Mouse (Mus musculus) E14TG2a.4 (cell line): Measurements from ENCODE around the gene D11Wsu47e.

Experiments used
- H3K27me3 ChIP-seq: 2 replicates; pipeline ENCODE4 v1.6.1; 2014; ENCODE audit warnings: low read length, control low read depth; ENCODE audit not compliant: insufficient read depth
- H3K36me3 ChIP-seq: 2 replicates; pipeline ENCODE4 v1.6.1; 2014; ENCODE audit warnings: low read length, control low read depth; ENCODE audit not compliant: insufficient read depth
- H3K4me1 ChIP-seq: replicated peaks from 2 replicates; pipeline ENCODE4 v1.6.1; 2014; ENCODE audit warnings: low read depth, low read length, control low read depth
- H3K4me3 ChIP-seq: replicated peaks from 2 replicates; pipeline ENCODE4 v1.5.1; 2014; ENCODE audit warnings: mild to moderate bottlenecking, low read length
- H3K9me3 ChIP-seq: 2 replicates; pipeline ENCODE4 v1.6.1; 2014; ENCODE audit warnings: low read length, control low read depth
- CTCF ChIP-seq: conservative IDR thresholded peaks from 2 replicates; pipeline ENCODE4 v1.5.1; 2014; ENCODE audit warnings: low read length
- NANOG ChIP-seq: IDR thresholded peaks from 2 replicates; pipeline ENCODE4 v1.6.1; 2014; ENCODE audit warnings: borderline replicate concordance, low read length, mixed read lengths
- POU5F1 ChIP-seq: IDR thresholded peaks from 2 replicates; pipeline ENCODE4 v1.6.1; 2014; ENCODE audit warnings: low read length, borderline replicate concordance

D11Wsu47e gene

GRCm38 (mm10) chr11:113651206-113651906 is 32.9 kb upstream of the D11Wsu47e start:
- Histone ChIP-seq H3K4me1 (peaks cover 51% of the 10 kb centered on the region), H3K9me3 (no peaks in the 10 kb centered on the region), H3K27me3 (no peaks in the 10 kb centered on the region), H3K36me3 (peaks cover 45% of the 10 kb centered on the region), H3K4me3 (peak overlapping the region; percentile 96)
- TF ChIP-seq CTCF (no peak), NANOG (no peak), POU5F1 (no peak)

DNA sequence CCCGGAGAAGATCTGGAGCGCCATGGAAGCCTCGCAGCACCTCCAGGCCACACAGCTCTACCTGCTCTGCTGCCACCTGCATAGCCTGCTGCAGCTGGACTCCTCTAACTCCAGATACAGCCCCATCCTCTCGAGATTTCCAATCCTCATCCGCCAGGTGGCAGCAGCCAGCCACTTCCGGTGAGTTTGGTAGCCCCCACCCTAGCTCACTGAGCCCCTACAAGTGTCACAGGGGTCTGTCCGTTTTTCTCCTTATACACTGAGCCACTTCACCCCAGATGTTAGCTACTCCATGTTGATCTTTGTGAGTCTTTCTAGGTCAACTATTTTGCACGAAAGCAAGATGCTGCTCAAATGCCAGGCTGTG is 32.3 kb upstream of the D11Wsu47e start:
- H3K4me3 ChIP-seq = peak overlapping the region; percentile 96
- peaks cover 56% of the 10 kb centered on the region for H3K4me1 ChIP-seq
- TF ChIP-seq NANOG (no peak), POU5F1 (no peak), CTCF (peak; percentile 54)
- H3K27me3 ChIP-seq = no peaks in the 10 kb centered on the region
- no peaks in the 10 kb centered on the region for H3K9me3 ChIP-seq
- H3K36me3 ChIP-seq = peaks cover 50% of the 10 kb centered on the region

DNA sequence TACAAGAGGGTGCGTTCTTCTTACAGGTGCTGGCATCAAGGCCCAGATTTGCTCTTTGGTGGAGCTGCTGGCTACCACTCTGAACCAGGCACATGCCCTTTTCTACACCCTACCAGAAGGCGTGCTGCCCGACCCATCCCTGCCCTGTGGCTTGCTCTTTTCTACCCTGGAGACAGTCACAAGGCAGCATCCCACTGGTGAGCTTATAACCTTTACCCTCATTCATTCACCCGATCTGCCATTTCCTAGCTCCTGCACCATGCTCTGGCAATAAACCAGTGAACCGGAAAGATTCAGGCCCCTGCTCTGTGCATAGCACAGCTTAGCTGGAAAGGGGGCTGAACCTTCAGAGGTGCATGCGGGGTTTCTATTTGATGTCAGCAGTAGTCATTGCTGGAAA is 31.7 kb upstream of the D11Wsu47e start:
- Histone ChIP-seq H3K4me1 (peaks cover 59% of the 10 kb centered on the region), H3K4me3 (no peak overlapping the region), H3K9me3 (no peaks in the 10 kb centered on the region), H3K36me3 (peaks cover 57% of the 10 kb centered on the region), H3K27me3 (no peaks in the 10 kb centered on the region)
- TF ChIP-seq NANOG = no peak
- no peak for TF ChIP-seq CTCF
- TF ChIP-seq POU5F1 = no peak

DNA sequence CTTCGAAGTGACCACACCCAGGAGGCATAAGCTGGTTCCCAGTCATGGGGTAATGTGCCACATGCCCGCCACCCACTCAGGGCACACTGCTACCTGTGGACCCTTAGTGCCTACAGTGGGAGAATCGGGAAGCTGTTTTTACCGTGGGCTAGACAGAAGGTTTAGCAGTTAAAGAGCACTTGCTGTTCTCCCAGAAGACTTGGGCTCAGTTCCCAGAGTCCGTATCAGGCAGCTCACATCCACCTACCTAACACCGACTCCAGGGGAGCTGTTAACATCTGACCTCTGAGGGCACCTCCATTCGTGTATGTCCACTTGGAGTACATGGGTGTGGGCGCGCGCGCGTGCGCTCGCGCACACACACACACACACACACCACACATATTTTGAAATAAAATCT is 30.1 kb upstream of the D11Wsu47e start:
- Histone ChIP-seq H3K4me3 (no peak overlapping the region), H3K9me3 (no peaks in the 10 kb centered on the region), H3K27me3 (no peaks in the 10 kb centered on the region), H3K4me1 (peaks cover 58% of the 10 kb centered on the region), H3K36me3 (peaks cover 71% of the 10 kb centered on the region)
- no peak for TF ChIP-seq CTCF
- no peak for TF ChIP-seq NANOG
- no peak for TF ChIP-seq POU5F1

GRCm38 (mm10) chr11:113654561-113655270 is 29.5 kb upstream of the D11Wsu47e start:
- peaks cover 64% of the 10 kb centered on the region for H3K4me1 ChIP-seq
- no peaks in the 10 kb centered on the region for H3K27me3 ChIP-seq
- TF ChIP-seq POU5F1 (no peak), CTCF (no peak), NANOG (no peak)

DNA sequence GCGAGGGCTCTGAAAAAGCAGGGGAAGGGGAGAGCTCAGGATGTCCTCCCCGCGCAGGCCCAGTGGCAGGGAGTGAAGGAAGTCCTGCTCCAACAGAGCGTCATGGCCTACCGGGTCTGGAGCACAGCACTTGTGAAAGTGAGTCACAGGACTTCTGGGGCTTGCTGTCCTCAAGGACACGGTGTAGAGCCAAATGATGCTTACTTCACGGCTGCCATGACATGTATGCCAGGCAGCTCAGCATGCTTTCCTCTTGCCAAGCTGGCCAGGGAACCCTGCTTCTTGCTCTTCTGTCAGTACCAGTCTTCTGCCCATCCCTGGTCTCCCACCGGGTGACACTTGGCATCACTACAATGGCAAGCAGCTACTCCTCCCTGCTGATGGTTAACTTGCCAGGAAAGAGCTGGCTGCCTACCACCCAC is 27.7 kb upstream of the D11Wsu47e start:
- no peaks in the 10 kb centered on the region for H3K27me3 ChIP-seq
- no peaks in the 10 kb centered on the region for H3K9me3 ChIP-seq
- H3K4me1 ChIP-seq = peaks cover 56% of the 10 kb centered on the region
- H3K4me3 ChIP-seq = no peak overlapping the region
- TF ChIP-seq NANOG (no peak), CTCF (no peak), POU5F1 (no peak)
- H3K36me3 ChIP-seq = peaks cover 94% of the 10 kb centered on the region

More at GRCm38 (mm10) chr11:113654561-113655270, 29.5 kb upstream of the D11Wsu47e start:
- no peaks in the 10 kb centered on the region for H3K9me3 ChIP-seq
- no peak overlapping the region for H3K4me3 ChIP-seq
- peaks cover 78% of the 10 kb centered on the region for H3K36me3 ChIP-seq

GRCm38 (mm10) chr11:113657221-113657620 is 27.0 kb upstream of the D11Wsu47e start:
- Histone ChIP-seq H3K27me3 (no peaks in the 10 kb centered on the region), H3K9me3 (no peaks in the 10 kb centered on the region), H3K36me3 (peaks cover 97% of the 10 kb centered on the region), H3K4me3 (no peak overlapping the region), H3K4me1 (peaks cover 55% of the 10 kb centered on the region)
- TF ChIP-seq POU5F1 (no peak), NANOG (no peak), CTCF (no peak)

- Histone ChIP-seq H3K36me3 (peaks cover 97% of the 10 kb centered on the region), H3K4me3 (no peak overlapping the region), H3K27me3 (no peaks in the 10 kb centered on the region), H3K4me1 (peaks cover 53% of the 10 kb centered on the region), H3K9me3 (no peaks in the 10 kb centered on the region)
- TF ChIP-seq CTCF (no peak), POU5F1 (no peak), NANOG (no peak)
These were observed 25.9 kb upstream of the D11Wsu47e start for GRCm38 (mm10) chr11:113658319-113658718.

- no peaks in the 10 kb centered on the region for H3K27me3 ChIP-seq
These were observed 25.4 kb upstream of the D11Wsu47e start for GRCm38 (mm10) chr11:113658763-113659162.

More at GRCm38 (mm10) chr11:113658763-113659162, 25.4 kb upstream of the D11Wsu47e start:
- Histone ChIP-seq H3K4me1 (peaks cover 56% of the 10 kb centered on the region), H3K9me3 (no peaks in the 10 kb centered on the region), H3K36me3 (peaks cover 97% of the 10 kb centered on the region), H3K4me3 (no peak overlapping the region)
- TF ChIP-seq NANOG = no peak
- TF ChIP-seq CTCF = no peak
- TF ChIP-seq POU5F1 = no peak
